Comparison of ENCODE assay signal across 9 mouse cellular contexts in genomic region chr2:147186261-147186681, GRCm38 (mm10). TPM values are rescaled to one million over a fixed set of nuclear protein-coding genes. Genes with fewer than 3 reads are reported as not detected.
DNase-seq lines count a peak whose midpoint lies in the region; ATAC-seq lines count a peak whose summit lies in the region.
"Had no signal": no experiment of that assay in that cellular context is flagged by ENCODE, and none has a peak within 500 bp of the region (broad histone marks: within the 10 kb centered on the region; RNA-seq: fewer than 3 reads in every experiment).

No protein-coding gene starts in this region.

- peaks cover 100% of the 10 kb centered on the region for H3K27me3 ChIP-seq in forebrain, embryonic 10.5 days (ENCODE audit: poor library complexity, severe bottlenecking)
- H3K27me3 ChIP-seq in forebrain, embryonic 14.5 days (replicated peaks; ENCODE audit: control insufficient read depth, insufficient read depth, low read length): peaks cover 96% of the 10 kb centered on the region
- peaks cover 96% of the 10 kb centered on the region for H3K27me3 ChIP-seq in limb, embryonic 15.5 days
- peaks cover 93% of the 10 kb centered on the region for H3K27me3 ChIP-seq in kidney, embryonic 14.5 days (ENCODE audit: control insufficient read depth, insufficient read depth, low read length)

- H3K36me3 ChIP-seq in forebrain, embryonic 10.5 days (replicated peaks): no peaks in the 10 kb centered on the region
- no peaks in the 10 kb centered on the region for H3K36me3 ChIP-seq in forebrain, embryonic 14.5 days (ENCODE audit: control insufficient read depth, insufficient read depth, low read length)
- no peaks in the 10 kb centered on the region for H3K36me3 ChIP-seq in limb, embryonic 15.5 days
- no peaks in the 10 kb centered on the region for H3K36me3 ChIP-seq in kidney, embryonic 14.5 days (ENCODE audit: control insufficient read depth, insufficient read depth, low read length)

- no peaks in the 10 kb centered on the region for H3K9me3 ChIP-seq in forebrain, embryonic 10.5 days
- H3K9me3 ChIP-seq in forebrain, embryonic 14.5 days (replicated peaks; ENCODE audit: control insufficient read depth, low read length): no peaks in the 10 kb centered on the region
- H3K9me3 ChIP-seq in limb, embryonic 15.5 days: no peaks in the 10 kb centered on the region
- no peaks in the 10 kb centered on the region for H3K9me3 ChIP-seq in kidney, embryonic 14.5 days (ENCODE audit: control insufficient read depth, low read length)

- H3K9ac ChIP-seq in forebrain, embryonic 14.5 days (ENCODE audit: low read length): no peak overlapping the region
- H3K9ac ChIP-seq in limb, embryonic 15.5 days: no peak overlapping the region
- H3K9ac ChIP-seq in kidney, embryonic 14.5 days (ENCODE audit: low read depth, low read length): no peak overlapping the region
- H3K9ac ChIP-seq: lung, embryonic 14.5 days had no signal

- peak overlapping the region; percentile 77; the same call in 1 of the 2 replicates for H3K27ac ChIP-seq in forebrain, embryonic 10.5 days
- H3K27ac ChIP-seq in forebrain, embryonic 14.5 days (ENCODE audit: low read depth, low read length): no peak overlapping the region
- no peak overlapping the region for H3K27ac ChIP-seq in limb, embryonic 15.5 days
- H3K27ac ChIP-seq in kidney, embryonic 14.5 days (ENCODE audit: low read depth, low read length): no peak overlapping the region

- peak overlapping the region; percentile 43 for H3K4me3 ChIP-seq in forebrain, embryonic 10.5 days
- no peak overlapping the region for H3K4me3 ChIP-seq in forebrain, embryonic 14.5 days (ENCODE audit: low read depth, low read length)
- H3K4me3 ChIP-seq in limb, embryonic 15.5 days: no peak overlapping the region
- no peak overlapping the region; the same call in 1 of the 2 replicates for H3K4me3 ChIP-seq in kidney, embryonic 14.5 days (ENCODE audit: low read length)

- H3K4me1 ChIP-seq in forebrain, embryonic 10.5 days: peaks cover 66% of the 10 kb centered on the region
- 0 out of 2 replicates have a peak, but pooled peaks cover 2% of the 10 kb centered on the region for H3K4me1 ChIP-seq in forebrain, embryonic 14.5 days (ENCODE audit: control insufficient read depth, insufficient read depth, low read length)
- peaks cover 32% of the 10 kb centered on the region for H3K4me1 ChIP-seq in limb, embryonic 15.5 days
- 0 out of 2 replicates have a peak, but pooled peaks cover 6% of the 10 kb centered on the region for H3K4me1 ChIP-seq in kidney, embryonic 14.5 days (ENCODE audit: control insufficient read depth, insufficient read depth, low read length)

- no peak for ATAC-seq in forebrain, embryonic 14.5 days
- ATAC-seq in limb, embryonic 15.5 days (ENCODE audit: insufficient number of reproducible peaks, low FRiP score, low TSS enrichment, low read depth): no peak
- ATAC-seq in kidney, embryonic 14.5 days (ENCODE audit: low FRiP score, low TSS enrichment): no peak

- WGBS in forebrain, embryonic 10.5 days: under 1% methylated on average over 25 of the region's 25 CpGs
- WGBS in forebrain, embryonic 14.5 days: under 1% methylated on average over 25 of the region's 25 CpGs
- under 1% methylated on average over 25 of the region's 25 CpGs for WGBS in limb, embryonic 15.5 days
- WGBS in kidney, embryonic 14.5 days: 0% methylated on average over 21 of the region's 25 CpGs

- no peak overlapping the region for H3K4me2 ChIP-seq in forebrain, embryonic 14.5 days (ENCODE audit: low read length)
- peak overlapping the region; percentile 10; the same call in 1 of the 2 replicates for H3K4me2 ChIP-seq in limb, embryonic 15.5 days
- H3K4me2 ChIP-seq in kidney, embryonic 14.5 days (replicated peaks; ENCODE audit: low read depth, low read length): no peak overlapping the region

- DNase-seq in forebrain, embryonic 10.5 days (ENCODE audit: extremely low spot score, low spot score): peak; percentile 25
- DNase-seq in forebrain, embryonic 14.5 days (ENCODE audit: low spot score): no peak
- peak; percentile 43 to 59 for DNase-seq in right cerebral cortex, postnatal 10 days (ENCODE audit: low spot score in 2 of 2)
- no peak for DNase-seq in right cerebral cortex, postnatal 4 days
- no peak for DNase-seq in spleen, adult 12 weeks (ENCODE audit: low spot score)
- DNase-seq in right cerebral cortex, adult 2 months (ENCODE audit: low spot score in 2 of 2): no peak

RNA-seq across cellular contexts. Expression of gene Nkx2-2, which starts 7.8 kb away (rescaled TPM):
- 2.8 and 4.1 TPM in 2 replicates for polyA plus RNA-seq in forebrain, embryonic 10.5 days (2016; fragmentation: Nextera tagmentation; extraction: Ambion mirVana)
- polyA plus RNA-seq in forebrain, embryonic 14.5 days (2014; fragmentation: Nextera tagmentation; extraction: Ambion mirVana): 3.2 and 5.1 TPM in 2 replicates
- 0.11 TPM in 1 of 2 replicates, not detected in the other for polyA plus RNA-seq in limb, embryonic 15.5 days (2015; fragmentation: Nextera tagmentation; extraction: Ambion mirVana)
- not detected in 2 replicates for polyA plus RNA-seq in kidney, embryonic 14.5 days (2014; fragmentation: Nextera tagmentation; extraction: Ambion mirVana)
- polyA plus RNA-seq: lung, embryonic 14.5 days had no signal

Comparison
In these comparisons a context has a peak if more than half of its experiments do, and no peak if none do; other contexts are left out.
1. DNase-seq: peak in forebrain, embryonic 10.5 days (single experiment) and right cerebral cortex, postnatal 10 days (2 of 2); none in forebrain, embryonic 14.5 days (single experiment), right cerebral cortex, postnatal 4 days (single experiment), spleen, adult 12 weeks (single experiment) and right cerebral cortex, adult 2 months (0 of 2).